Mouse (Mus musculus): ENCODE measurements around the gene Dennd2c.
"Not testable (repeated sequence)": the region's sequence is repeated elsewhere in the genome, so short reads cannot be mapped to it uniquely, and the experiment has no call there.

Dennd2c gene

GRCm38 (mm10) chr3:103171505-103172267 lies 69.3 kb downstream of the Dennd2c start, which contains the start of gene Bcas2:
Gene Bcas2 (plus strand): TSS chr3:103171655.
- DNase-seq, result peak; percentile 100

GRCm38 (mm10) chr3:103172615-103173014 lies 70.2 kb downstream of the Dennd2c start:
- DNase-seq, result no peak

DNA sequence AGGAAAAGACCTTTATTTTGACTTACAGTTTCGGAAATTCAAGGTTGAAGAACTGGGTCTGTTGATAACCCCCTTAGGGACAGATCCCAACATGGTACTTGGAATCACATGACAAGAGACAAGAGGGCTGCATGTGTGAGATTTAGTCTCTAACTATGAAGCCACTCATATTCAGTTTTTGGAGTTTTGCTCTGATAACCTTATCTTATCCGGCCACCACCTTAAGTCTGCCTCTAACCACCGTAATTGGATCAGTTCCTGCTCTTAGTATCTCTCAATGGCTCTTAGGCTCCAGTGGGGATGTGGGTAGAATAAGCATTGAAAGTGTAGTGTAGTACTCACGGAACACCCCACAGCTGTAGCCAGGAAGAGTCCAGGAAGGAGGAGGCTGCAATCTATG lies 74.3 kb downstream of the Dennd2c start:
- DNase-seq, result no peak

DNA sequence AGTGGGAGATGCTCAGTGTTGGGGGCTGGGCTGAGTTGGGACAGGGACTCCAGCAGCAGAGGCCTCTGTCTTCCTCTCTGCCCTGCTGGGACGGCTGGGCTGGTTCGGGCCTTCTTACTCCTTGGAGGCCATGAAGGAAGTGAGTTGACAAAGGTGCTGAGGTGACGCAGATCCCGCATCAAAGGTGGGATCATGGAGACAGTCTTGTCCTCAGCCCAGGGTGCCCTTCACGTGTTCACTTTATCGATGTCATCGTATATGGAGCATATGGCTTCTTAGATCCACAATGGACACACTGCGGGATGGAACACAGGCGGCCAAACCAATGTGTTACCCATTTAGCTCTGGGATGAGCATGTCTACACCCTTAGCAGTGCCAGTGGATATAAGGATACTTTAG lies 77.1 kb downstream of the Dennd2c start:
- DNase-seq, result peak; percentile 81

DNA sequence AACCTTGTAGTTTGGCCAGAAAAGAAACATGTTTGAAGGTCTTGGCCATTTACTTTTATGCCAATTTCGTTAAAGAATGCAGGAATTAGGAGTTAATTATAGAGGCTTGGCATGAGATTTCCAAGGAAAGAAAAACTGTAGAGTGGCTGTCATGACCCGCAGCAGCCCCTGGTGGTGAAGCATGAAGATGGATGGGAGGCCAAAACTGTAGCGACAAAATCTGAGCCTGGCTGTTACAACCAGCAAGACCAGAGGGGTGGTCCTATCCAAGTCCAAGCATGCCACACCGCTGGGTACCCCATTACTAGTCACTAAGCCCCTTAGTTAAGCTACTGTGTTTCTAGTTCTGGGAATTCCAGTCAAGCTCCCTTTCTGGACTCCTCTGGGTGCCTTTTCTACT lies 78.8 kb downstream of the Dennd2c start:
- DNase-seq, result peak; percentile 78

DNA sequence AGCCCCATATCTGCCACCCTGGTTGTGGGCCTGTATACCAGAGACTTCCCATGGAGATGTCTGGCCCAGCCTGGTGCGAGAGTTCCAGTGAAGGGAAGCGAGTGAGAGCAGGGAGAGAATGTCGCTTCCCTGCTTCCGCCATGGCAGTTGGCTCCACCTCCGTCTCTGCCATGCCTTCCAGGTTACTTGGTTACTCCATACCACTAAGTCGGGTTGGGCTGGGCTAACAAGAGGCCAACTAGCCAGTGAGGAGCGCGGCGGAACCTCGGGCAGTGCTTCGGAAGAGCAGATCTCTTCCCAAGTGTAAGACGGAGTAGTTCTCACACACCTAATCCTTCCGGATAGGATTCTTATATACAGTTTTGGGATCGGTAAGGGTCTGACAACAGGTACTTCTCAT lies 80.4 kb downstream of the Dennd2c start:
- peak; percentile 61 for DNase-seq

- DNase-seq, result peak; percentile 17
Measured at GRCm38 (mm10) chr3:103184467-103184866, 82.1 kb downstream of the Dennd2c start.

- DNase-seq, result peak; percentile 72
Measured at GRCm38 (mm10) chr3:103188451-103188850, 86.0 kb downstream of the Dennd2c start.

- peak; percentile 57 for DNase-seq
Measured at GRCm38 (mm10) chr3:103188856-103189255, 86.5 kb downstream of the Dennd2c start.

DNA sequence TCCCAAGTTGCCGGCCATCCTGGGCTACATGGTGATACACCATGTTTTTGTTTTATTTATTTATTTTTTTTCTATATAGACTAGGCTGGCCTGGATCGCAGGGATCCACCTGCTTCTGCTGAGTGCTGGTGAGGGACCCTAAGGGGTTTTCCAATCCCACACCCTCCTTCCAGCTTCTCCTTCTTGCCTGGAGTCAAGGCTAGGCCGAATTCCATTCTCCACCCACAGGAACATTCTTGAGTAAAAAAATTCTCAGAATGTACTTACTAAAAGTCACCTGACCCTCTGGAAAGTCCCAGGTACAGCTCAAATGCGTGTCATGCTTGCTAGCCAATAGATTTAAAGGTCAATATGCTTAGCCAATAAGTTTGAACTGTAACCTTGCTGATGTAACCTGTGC lies 89.8 kb downstream of the Dennd2c start:
- peak; percentile 15 for DNase-seq

- DNase-seq, result peak; percentile 61
Measured at GRCm38 (mm10) chr3:103193186-103193585, 90.8 kb downstream of the Dennd2c start.

GRCm38 (mm10) chr3:103196320-103196823 lies 94.0 kb downstream of the Dennd2c start:
- DNase-seq, result peak; percentile 65

GRCm38 (mm10) chr3:103199386-103199785 lies 97.0 kb downstream of the Dennd2c start:
- DNase-seq, result peak; percentile 61

DNA sequence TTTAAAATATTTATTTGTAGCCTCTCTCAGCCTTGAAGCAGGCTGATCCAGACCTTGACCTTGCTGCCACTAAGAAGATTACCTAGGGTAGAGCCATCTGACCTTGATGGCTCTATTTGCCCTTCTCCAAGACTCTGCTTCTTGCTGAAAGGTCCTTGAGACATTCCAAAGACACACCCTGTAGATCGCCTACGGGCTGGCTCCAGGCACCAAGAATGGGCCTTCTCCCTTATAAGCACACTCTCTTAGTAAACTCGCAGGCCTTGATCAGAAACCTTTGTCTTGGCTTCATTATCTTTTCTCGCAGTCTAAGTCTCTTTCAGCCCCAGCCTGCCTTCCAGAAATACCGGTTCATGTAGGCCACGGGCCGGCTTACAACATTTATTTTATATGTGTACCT lies 98.7 kb downstream of the Dennd2c start:
- DNase-seq, result peak; percentile 82

- no peak for DNase-seq
Measured at GRCm38 (mm10) chr3:103203554-103203953, 101.2 kb downstream of the Dennd2c start.

- peak; percentile 30 for DNase-seq
Measured at GRCm38 (mm10) chr3:103204445-103204844, 102.0 kb downstream of the Dennd2c start.

GRCm38 (mm10) chr3:103206393-103206792 lies 104.0 kb downstream of the Dennd2c start:
- DNase-seq, result peak; percentile 80

- DNase-seq, result peak; percentile 84
Measured at GRCm38 (mm10) chr3:103207749-103208148, 105.3 kb downstream of the Dennd2c start.

DNA sequence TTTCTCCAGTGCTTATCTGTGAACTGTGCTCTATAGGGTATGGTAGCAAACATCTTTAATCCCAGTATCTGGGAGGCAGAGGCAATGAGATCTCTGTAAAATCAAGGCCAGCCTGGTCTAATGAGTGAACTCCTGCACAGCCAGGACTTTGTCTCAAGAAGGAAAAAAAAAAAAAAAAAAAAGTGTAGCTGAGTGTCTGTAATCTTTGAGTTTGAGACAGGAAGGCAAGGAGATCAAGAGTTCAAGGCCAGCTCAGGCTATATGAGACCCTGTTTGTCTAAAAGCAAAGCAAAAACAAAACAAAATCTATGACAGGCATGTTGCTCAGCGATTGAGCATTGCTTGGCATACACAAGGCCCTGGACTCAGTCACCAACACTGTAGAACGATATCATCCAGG lies 105.8 kb downstream of the Dennd2c start:
- DNase-seq, result peak; percentile 24

DNA sequence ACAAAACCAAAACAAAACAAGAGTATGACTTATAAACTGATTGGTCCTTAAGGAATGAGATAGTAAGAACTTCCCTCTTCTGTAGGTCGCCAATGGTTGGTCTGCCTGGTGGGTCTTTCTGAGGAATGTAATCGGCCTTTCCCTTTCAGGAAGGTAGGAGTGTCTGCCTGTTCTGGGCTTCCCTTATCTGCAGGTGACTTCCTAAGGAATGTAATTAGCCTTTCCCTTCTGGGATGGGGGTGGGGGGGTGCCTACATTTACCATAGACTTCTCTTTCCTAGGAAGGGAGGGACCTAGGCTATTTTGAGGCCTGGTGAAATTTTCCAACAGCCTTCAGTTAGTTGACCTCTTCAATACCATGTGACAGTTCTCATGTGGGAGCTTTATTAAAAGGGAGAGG lies 108.7 kb downstream of the Dennd2c start:
- no peak for DNase-seq

DNA sequence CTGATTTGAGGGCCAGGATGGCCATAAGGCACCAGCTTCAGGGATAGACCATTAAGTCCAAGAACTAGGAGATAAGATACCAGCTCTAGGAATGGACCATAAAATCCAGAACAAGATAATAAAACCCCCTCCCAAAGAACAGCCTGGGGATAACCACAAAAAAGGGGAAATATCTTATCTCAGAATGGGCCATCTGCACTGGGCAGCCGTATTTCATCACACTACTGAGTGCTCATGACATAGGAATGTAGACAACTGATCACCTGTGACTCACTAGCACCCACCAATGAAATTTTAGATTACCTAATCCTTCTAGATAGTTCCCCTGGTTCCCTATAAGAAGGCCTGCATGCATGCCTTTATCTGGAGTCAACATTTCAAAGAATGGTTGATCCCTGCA lies 109.7 kb downstream of the Dennd2c start:
- no peak for DNase-seq

DNA sequence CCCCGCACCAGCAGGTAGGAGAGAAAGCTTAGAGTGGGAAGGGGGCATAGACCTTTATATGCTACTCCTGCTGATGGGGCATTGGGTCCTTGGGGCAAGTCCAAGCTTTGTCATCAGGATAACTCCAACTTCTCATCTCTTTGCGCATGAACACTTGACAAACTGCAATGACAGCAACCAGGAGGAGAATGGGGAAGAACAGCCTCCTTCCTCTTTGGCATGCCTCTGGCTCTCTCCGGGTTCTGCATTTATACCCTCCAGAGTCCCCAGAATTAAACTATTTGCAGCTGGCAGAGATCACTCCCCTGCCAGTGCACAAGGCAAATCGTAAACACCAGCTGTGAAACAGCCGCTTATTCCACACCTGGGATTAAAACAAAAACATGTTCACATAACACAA lies 111.1 kb downstream of the Dennd2c start:
- peak; percentile 93 for DNase-seq

- no peak for DNase-seq
Measured at GRCm38 (mm10) chr3:103214593-103215285, 112.3 kb downstream of the Dennd2c start.

- DNase-seq, result not testable (repeated sequence)
Measured at GRCm38 (mm10) chr3:103215399-103215798, 113.0 kb downstream of the Dennd2c start.
